Mouse (Mus musculus) erythroid progenitor cell, adult 5-6 weeks (primary cell): ENCODE measurements around the gene Vmn1r229. TPM values are rescaled to one million over a fixed set of nuclear protein-coding genes. Genes with fewer than 3 reads are reported as not detected.

ENCODE experiments used
- ATAC-seq: replicated peaks from 2 replicates; pipeline ENCODE4 v1.8.0; 2016; ENCODE audit warnings: moderate number of reproducible peaks, mild to moderate bottlenecking, moderate TSS enrichment, inconsistent platforms; ENCODE audit not compliant: poor library complexity, low FRiP score, severe bottlenecking
- total RNA-seq, 2 experiments: library from RNA; stranded (forward) in 1 of 2; stranded (reverse) in 1 of 2; fragments of 150-400 nt in 1 of 2; fragments of 186-747, 209-891 nt in 1 of 2; gene quantifications; 2 replicates each; pipeline versions ENCODE4 v1.2.3 to v1.2.4; 2015 to 2017; ENCODE audit warnings: low replicate concordance in 2 of 2

Gene Vmn1r229
- not detected in 2 replicates for total RNA-seq (2015; ENCODE audit: low replicate concordance)
- total RNA-seq (2017; ENCODE audit: low replicate concordance) = not detected in 2 replicates

- ATAC-seq = no peak
Measured at GRCm38 (mm10) chr17:20811255-20811654, at the start of gene Vmn1r229. Gene Vmn1r229, plus strand, starts transcription at chr17:20811555.

GRCm38 (mm10) chr17:20786057-20786456 lies 25.3 kb upstream of the Vmn1r229 start, which contains the start of gene Vmn1r228:
Gene Vmn1r228, minus strand, starts transcription at chr17:20786157.
- ATAC-seq = no peak

GRCm38 (mm10) chr17:20840144-20840543 lies 28.8 kb downstream of the Vmn1r229 start, which contains the start of gene Vmn1r230:
Gene Vmn1r230, plus strand, starts transcription at chr17:20840444.
- ATAC-seq = no peak

Other genes starting within 250 kb of the Vmn1r229 start
- gene Vmn2r109, start 246.8 kb upstream of the Vmn1r229 start, total RNA-seq (2015; ENCODE audit: low replicate concordance) = not detected in 2 replicates
- not detected in 2 replicates for gene Vmn2r109, start 246.8 kb upstream of the Vmn1r229 start, total RNA-seq (2017; ENCODE audit: low replicate concordance)
- gene Vmn2r110, start 215.1 kb upstream of the Vmn1r229 start, total RNA-seq (2015; ENCODE audit: low replicate concordance) = not detected in 2 replicates
- not detected in 2 replicates for gene Vmn2r110, start 215.1 kb upstream of the Vmn1r229 start, total RNA-seq (2017; ENCODE audit: low replicate concordance)
- gene Fpr-rs3, start 186.7 kb upstream of the Vmn1r229 start, total RNA-seq (2015; ENCODE audit: low replicate concordance) = not detected in 2 replicates
- not detected in 2 replicates for gene Fpr-rs3, start 186.7 kb upstream of the Vmn1r229 start, total RNA-seq (2017; ENCODE audit: low replicate concordance)
- gene Vmn1r226, start 128.7 kb upstream of the Vmn1r229 start, total RNA-seq (2015; ENCODE audit: low replicate concordance) = not detected in 2 replicates
- not detected in 2 replicates for gene Vmn1r226, start 128.7 kb upstream of the Vmn1r229 start, total RNA-seq (2017; ENCODE audit: low replicate concordance)
- not detected in 2 replicates for gene Vmn1r227, start 81.7 kb upstream of the Vmn1r229 start, total RNA-seq (2015; ENCODE audit: low replicate concordance)
- gene Vmn1r227, start 81.7 kb upstream of the Vmn1r229 start, total RNA-seq (2017; ENCODE audit: low replicate concordance) = not detected in 2 replicates
- not detected in 2 replicates for gene Vmn1r228, start 25.4 kb upstream of the Vmn1r229 start, total RNA-seq (2015; ENCODE audit: low replicate concordance)
- gene Vmn1r228, start 25.4 kb upstream of the Vmn1r229 start, total RNA-seq (2017; ENCODE audit: low replicate concordance) = not detected in 2 replicates
- gene Vmn1r230, start 28.9 kb downstream of the Vmn1r229 start, total RNA-seq (2015; ENCODE audit: low replicate concordance) = not detected in 2 replicates
- not detected in 2 replicates for gene Vmn1r230, start 28.9 kb downstream of the Vmn1r229 start, total RNA-seq (2017; ENCODE audit: low replicate concordance)
- not detected in 2 replicates for gene Vmn1r231, start 93.5 kb downstream of the Vmn1r229 start, total RNA-seq (2015; ENCODE audit: low replicate concordance)
- not detected in 2 replicates for gene Vmn1r231, start 93.5 kb downstream of the Vmn1r229 start, total RNA-seq (2017; ENCODE audit: low replicate concordance)
- gene Vmn1r232, start 108.2 kb downstream of the Vmn1r229 start, total RNA-seq (2015; ENCODE audit: low replicate concordance) = not detected in 2 replicates
- gene Vmn1r232, start 108.2 kb downstream of the Vmn1r229 start, total RNA-seq (2017; ENCODE audit: low replicate concordance) = not detected in 2 replicates
- gene Ppp2r1a, start 133.8 kb downstream of the Vmn1r229 start, total RNA-seq (2015; ENCODE audit: low replicate concordance) = 76.4 and 97.3 TPM in 2 replicates
- 29.4 and 76.2 TPM in 2 replicates for gene Ppp2r1a, start 133.8 kb downstream of the Vmn1r229 start, total RNA-seq (2017; ENCODE audit: low replicate concordance)
- gene Vmn1r233, start 184.9 kb downstream of the Vmn1r229 start, total RNA-seq (2015; ENCODE audit: low replicate concordance) = not detected in 2 replicates
- gene Vmn1r233, start 184.9 kb downstream of the Vmn1r229 start, total RNA-seq (2017; ENCODE audit: low replicate concordance) = not detected in 2 replicates
- gene Zfp160, start 197.3 kb downstream of the Vmn1r229 start, total RNA-seq (2015; ENCODE audit: low replicate concordance) = 8.6 and 15.9 TPM in 2 replicates
- gene Zfp160, start 197.3 kb downstream of the Vmn1r229 start, total RNA-seq (2017; ENCODE audit: low replicate concordance) = 11.4 and 12.3 TPM in 2 replicates